Mouse (Mus musculus) embryo, embryonic 10 days (tissue): ENCODE data around the gene Kng2.
"Not testable (repeated sequence)": the region's sequence is repeated elsewhere in the genome, so short reads cannot be mapped to it uniquely, and the experiment has no call there.

ENCODE experiments used
- DNase-seq: peaks from one replicate; pipeline ENCODE4 v3.0.0-alpha.2; 2015; ENCODE audit warnings: low spot score

Gene Kng2

DNA sequence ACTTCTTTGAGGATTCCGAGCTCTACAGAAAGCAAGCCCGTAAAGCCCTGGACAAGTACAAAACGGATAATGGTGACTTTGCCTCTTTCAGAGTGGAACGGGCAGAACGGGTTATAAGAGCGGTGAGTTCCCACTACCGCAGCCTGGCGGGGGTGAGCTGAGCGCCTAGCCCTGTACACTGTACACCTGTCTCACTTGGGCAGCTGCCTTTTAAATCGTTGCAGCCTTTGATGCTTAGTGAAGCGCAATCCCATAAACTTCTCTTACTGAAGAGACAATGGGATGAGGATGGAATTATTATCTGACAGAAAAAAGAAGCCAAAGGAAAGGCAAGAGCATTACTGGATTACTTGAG, 73.2 kb downstream of the Kng2 start:
- DNase-seq = peak; percentile 12

DNA sequence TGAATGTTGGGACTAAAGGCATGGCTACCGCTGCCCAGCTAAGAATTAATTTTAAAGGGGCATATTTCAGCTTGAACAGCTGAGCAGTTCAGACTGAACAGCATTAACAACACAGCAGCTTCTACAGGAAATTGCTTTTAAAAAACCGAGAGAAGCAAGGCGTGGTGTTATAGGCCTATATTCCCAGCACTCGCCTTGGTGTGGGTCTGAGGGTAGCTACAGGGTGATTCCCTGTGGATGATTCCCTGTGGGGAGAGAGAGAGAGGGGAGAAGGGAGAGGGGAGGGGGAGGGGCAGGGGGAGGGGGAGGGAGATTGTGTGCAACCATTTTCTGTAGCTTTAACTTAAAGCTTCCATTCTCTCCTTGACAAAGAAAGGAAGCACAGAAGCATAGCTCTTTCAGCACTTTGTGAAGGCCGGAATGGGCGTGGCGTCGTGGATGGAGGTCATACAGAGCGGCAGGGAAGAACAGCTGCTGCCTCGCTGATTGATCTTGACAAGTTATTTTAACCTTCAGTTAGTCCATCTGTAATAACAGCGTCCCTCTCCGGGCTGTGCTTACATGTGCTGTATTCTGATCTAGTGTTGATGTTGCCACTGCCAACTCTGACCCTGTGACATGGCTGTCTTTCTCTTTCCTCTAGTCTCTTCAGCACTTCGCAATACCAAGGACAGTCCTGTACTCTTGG, 73.7 kb downstream of the Kng2 start:
- DNase-seq = peak; percentile 85

DNA sequence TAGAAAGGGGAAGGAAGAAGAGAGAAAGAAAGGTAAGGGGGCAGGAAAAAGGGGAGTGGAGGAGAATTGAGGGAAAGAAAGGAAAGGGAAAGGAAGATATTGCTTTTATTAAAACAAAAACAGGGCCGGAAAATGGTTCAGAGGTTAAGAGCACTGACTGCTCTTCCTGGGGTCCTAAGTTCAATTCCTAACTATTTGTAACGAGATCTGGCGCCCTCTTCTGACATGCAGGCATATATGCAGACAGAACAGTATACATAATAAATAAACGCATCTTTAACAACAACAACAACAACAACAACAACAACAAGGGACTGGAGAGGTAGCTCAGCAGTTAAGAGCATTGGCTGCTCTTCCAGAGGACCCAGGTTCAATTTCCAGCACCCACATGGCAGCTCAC, 76.2 kb downstream of the Kng2 start:
- DNase-seq = peak; percentile 37

DNA sequence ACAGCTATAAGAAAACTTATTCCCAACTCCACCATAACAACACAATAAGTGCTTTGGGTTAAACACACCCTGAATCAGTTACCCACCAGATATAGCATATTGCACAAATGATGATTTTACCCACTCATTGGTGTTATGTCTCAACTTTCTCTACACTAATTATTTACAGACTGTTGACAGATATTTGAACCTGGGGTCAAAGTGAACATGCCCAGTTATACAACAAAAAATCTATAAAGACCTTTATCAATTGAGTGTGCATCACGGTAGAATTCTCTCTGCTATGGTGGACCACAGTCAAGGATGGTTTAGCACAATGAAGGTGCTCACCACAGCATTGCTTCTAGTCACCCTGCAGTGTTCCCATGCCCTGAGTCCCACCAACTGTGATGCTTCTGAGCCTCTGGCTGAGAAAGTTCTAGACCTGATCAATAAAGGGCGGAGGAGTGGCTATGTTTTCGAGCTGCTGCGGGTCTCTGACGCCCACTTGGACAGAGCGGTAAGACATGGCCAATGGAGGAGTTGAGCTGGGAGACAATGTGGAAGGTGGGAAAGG, 78.4 kb downstream of the Kng2 start, which contains the start of gene Hrg:
Hrg (plus strand) TSS at position 233 of the 556 bp plus-strand sequence.
- no peak for DNase-seq

DNA sequence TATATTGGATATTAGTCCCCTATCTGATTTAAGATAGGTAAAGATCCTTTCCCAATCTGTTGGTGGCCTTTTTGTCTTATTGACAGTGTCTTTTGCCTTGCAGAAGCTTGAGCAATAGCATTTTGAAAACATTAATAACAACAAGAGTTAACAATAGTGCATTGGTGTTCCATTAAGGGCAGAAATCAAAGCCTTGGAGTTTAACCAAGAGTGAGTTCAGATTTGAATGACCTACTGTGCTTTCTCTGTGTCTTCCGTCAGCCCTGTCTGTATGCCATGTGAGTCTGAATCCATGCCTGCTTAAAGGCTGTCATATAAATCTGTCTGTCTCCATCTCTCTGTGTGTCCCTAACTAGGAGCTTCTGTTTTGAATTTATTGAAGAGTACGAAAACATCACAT, 81.9 kb downstream of the Kng2 start:
- no peak for DNase-seq

DNA sequence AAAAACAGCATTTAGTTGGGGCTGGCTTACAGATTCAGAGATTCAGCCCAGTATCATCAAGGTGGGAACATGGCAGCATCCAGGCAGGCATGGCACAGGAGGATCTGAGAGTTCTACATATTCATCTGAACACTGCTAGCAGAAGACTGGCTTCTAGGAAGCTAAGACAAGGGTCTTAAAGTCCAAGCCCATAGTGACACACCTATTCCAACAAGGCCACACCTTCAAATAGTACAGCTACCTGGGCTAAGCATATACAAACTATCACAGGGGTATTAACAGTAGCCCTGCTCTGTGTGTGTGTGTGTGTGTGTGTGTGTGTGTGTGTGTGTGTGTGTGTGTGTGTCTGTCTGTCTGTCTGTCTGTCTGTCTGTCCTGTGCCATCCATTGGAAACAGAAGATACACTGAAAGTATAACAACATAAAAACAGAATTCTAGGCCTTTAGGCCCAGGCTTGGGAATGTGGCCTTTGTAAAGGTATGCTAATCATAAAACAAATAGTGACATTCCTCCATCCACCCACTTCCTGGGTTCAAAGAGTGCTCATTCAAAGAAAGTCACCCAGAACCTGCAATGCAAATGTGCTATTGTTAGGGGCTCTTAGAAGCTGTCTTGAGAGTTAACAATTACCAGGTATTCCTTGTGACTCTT, 87.3 kb downstream of the Kng2 start:
- DNase-seq = not testable (repeated sequence)

DNA sequence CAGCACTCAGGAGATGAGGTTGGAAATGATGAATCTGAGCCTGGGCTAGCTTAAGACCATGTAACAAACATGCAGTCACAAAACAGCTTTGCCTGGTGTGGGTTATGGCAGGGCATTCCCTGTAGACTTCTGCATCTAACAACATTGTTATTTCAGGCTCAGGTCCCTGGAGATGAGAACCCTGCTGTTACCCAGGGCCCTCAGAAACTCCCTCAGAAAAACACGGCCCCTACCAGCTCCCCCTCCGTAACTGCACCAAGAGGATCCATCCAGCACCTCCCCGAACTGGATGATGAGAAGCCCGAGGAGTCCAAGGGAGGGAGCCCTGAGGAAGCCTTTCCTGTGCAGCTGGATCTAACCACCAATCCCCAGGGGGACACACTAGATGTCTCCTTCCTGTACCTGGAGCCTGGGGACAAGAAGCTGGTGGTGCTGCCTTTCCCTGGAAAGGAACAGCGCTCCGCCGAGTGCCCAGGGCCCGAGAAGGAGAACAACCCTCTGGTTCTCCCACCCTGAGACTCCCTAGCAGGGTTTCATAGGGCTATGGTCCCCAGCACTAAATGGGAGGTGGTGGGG, 90.1 kb downstream of the Kng2 start:
- DNase-seq = no peak

DNA sequence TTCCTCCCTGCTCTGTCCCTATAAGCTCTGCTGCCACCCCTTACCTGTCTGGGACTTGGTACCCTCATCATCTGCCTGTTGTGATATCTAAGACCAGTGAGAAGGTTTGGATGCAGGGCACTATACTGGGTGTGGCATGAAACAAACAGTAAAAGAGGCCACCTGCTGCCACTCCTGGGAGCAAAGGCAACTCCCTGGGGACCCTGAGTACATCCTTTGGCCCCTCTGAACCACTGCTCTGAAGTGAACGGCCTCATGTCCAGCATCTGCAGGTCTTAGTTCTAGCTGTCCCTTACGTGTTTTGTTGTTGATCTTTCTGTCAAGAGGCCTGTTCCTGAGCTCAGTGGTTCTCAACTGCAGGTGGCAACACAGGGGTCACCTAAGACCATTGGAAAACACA, 90.7 kb downstream of the Kng2 start:
- no peak for DNase-seq

DNA sequence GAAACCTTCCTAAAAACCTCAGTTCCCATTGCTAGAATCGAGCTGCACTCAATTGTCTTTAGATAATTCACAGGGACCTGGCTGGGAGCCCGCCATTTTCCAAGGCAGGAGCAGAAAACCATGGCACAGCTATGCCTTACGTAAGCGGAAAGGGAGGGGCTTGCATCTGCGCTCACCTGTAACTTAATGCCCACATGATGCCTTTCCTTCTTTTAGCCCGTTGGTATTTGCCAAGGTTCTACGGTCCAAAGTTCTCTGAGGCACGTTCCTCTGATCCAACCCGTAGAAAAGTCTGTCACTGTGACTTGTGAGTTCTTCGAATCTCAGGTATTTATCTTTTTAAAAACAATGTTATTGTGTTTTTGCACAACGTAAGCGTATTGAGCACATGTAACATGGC, 91.7 kb downstream of the Kng2 start:
- DNase-seq = no peak
